Mouse (Mus musculus) neural tube, embryonic 14.5 days (tissue): Measurements from ENCODE around the gene Tmem74b. TPM values are rescaled to one million over a fixed set of nuclear protein-coding genes. Genes with fewer than 3 reads are reported as not detected.
A peak's percentile ranks its signal among the peaks of the same experiment; 100 is the strongest.

ENCODE experiments used
- ATAC-seq: fragments of 200-750 bp; cut with Nextera tagmentation; 2 replicates; pipeline ENCODE4 v1.8.0; 2017; ENCODE audit warnings: low read depth, mild to moderate bottlenecking, moderate TSS enrichment, moderate library complexity
- H3K27ac ChIP-seq: fragments of 300-500 bp; sonication (generic); 2 replicates; pipeline ENCODE4 v1.5.1; 2014; ENCODE audit warnings: low read depth, mild to moderate bottlenecking, control low read depth, low read length, moderate library complexity, mixed read lengths
- H3K27me3 ChIP-seq: fragments of 300-500 bp; sonication (generic); 2 replicates; pipeline ENCODE4 v1.6.1; 2014; ENCODE audit warnings: low read length; ENCODE audit not compliant: control insufficient read depth, insufficient read depth
- H3K36me3 ChIP-seq: fragments of 300-500 bp; sonication (generic); 2 replicates; pipeline ENCODE4 v1.6.1; 2014; ENCODE audit warnings: low read length, mixed read lengths; ENCODE audit not compliant: control insufficient read depth, insufficient read depth
- H3K4me1 ChIP-seq: fragments of 300-500 bp; sonication (generic); 2 replicates; pipeline ENCODE4 v1.6.1; 2014; ENCODE audit warnings: low read length; ENCODE audit not compliant: control insufficient read depth, insufficient read depth
- H3K4me2 ChIP-seq: fragments of 300-500 bp; sonication (generic); 2 replicates; pipeline ENCODE4 v1.6.1; 2014; ENCODE audit warnings: mild to moderate bottlenecking, low read depth, low read length, control low read depth
- H3K4me3 ChIP-seq: fragments of 300-500 bp; sonication (generic); 2 replicates; pipeline ENCODE4 v1.5.1; 2014; ENCODE audit warnings: low read depth, low read length, control low read depth, mixed read lengths
- H3K9ac ChIP-seq: fragments of 300-500 bp; sonication (generic); replicated peaks from 2 replicates; pipeline ENCODE4 v1.6.1; 2014; ENCODE audit warnings: low read depth, mild to moderate bottlenecking, control low read depth, low read length, mixed read lengths
- H3K9me3 ChIP-seq: fragments of 300-500 bp; sonication (generic); 2 replicates; pipeline ENCODE4 v1.6.1; 2016; ENCODE audit warnings: low read length; ENCODE audit not compliant: control insufficient read depth
- WGBS: fragments of 180-500 bp; shearing (Covaris S2); extraction: QIAGEN DNeasy Blood & Tissue Kit; methylation state at CpG from one replicate; pipeline ENCODE4 v1.1.7; 2014; 5-methylcytosine and 5-hydroxymethylcytosine counted together
- polyA plus RNA-seq: library from polyadenylated mRNA; unstranded; fragments of >200 nt; fragmentation: Nextera tagmentation; extraction: Ambion mirVana; gene quantifications from 2 replicates; pipeline ENCODE4 v1.2.1, GENCODE M21; 2014

Tmem74b gene
- polyA plus RNA-seq, 1 experiment from 2014 or later, result 23.4 TPM

- WGBS, result under 1% methylated on average over 67 of the region's 97 CpGs
- Histone ChIP-seq H3K9me3 (no peaks in the 10 kb centered on the region), H3K27me3 (no peaks in the 10 kb centered on the region), H3K27ac (peak overlapping the region; percentile 57), H3K9ac (peak overlapping the region; percentile 96), H3K4me3 (peak overlapping the region; percentile 80), H3K4me2 (peak overlapping the region; percentile 93), H3K4me1 (peaks cover 14% of the 10 kb centered on the region), H3K36me3 (0 out of 2 replicates have a peak, but pooled peaks cover 7% of the 10 kb centered on the region)
- peak; percentile 92 for ATAC-seq
Observed at GRCm38 (mm10) chr2:151702146-151702850, 490 bp downstream of the Tmem74b start.

GRCm38 (mm10) chr2:151702851-151703190 is 1.0 kb downstream of the Tmem74b start:
- peak overlapping the region; percentile 96 for H3K9ac ChIP-seq
- 0 out of 2 replicates have a peak, but pooled peaks cover 7% of the 10 kb centered on the region for H3K36me3 ChIP-seq
- peaks cover 14% of the 10 kb centered on the region for H3K4me1 ChIP-seq
- H3K9me3 ChIP-seq, result no peaks in the 10 kb centered on the region
- H3K4me2 ChIP-seq, result peak overlapping the region; percentile 93
- no peaks in the 10 kb centered on the region for H3K27me3 ChIP-seq
- peak; percentile 62 for ATAC-seq
- peak overlapping the region; percentile 80 for H3K4me3 ChIP-seq
- WGBS, result 4% methylated on average over 17 of the region's 17 CpGs
- H3K27ac ChIP-seq, result peak overlapping the region; percentile 57

- H3K27ac ChIP-seq, result no peak overlapping the region
- ATAC-seq, result no peak
- H3K4me2 ChIP-seq, result no peak overlapping the region
- 43% methylated on average over 3 of the region's 3 CpGs for WGBS
- H3K36me3 ChIP-seq, result peaks cover 19% of the 10 kb centered on the region; the same call in 1 of the 2 replicates
- no peaks in the 10 kb centered on the region for H3K4me1 ChIP-seq
- H3K4me3 ChIP-seq, result no peak overlapping the region
- no peak overlapping the region for H3K9ac ChIP-seq
- H3K9me3 ChIP-seq, result no peaks in the 10 kb centered on the region
- no peaks in the 10 kb centered on the region for H3K27me3 ChIP-seq
Observed at GRCm38 (mm10) chr2:151712647-151713046, 10.8 kb downstream of the Tmem74b start.

- no peaks in the 10 kb centered on the region for H3K4me1 ChIP-seq
- H3K27me3 ChIP-seq, result no peaks in the 10 kb centered on the region
- 92% methylated on average over 4 of the region's 4 CpGs for WGBS
- no peak overlapping the region for H3K9ac ChIP-seq
- H3K4me3 ChIP-seq, result no peak overlapping the region
- H3K27ac ChIP-seq, result no peak overlapping the region
- no peak overlapping the region for H3K4me2 ChIP-seq
- peaks cover 28% of the 10 kb centered on the region for H3K36me3 ChIP-seq
- no peak for ATAC-seq
- H3K9me3 ChIP-seq, result no peaks in the 10 kb centered on the region
Observed at GRCm38 (mm10) chr2:151715526-151715925, 13.7 kb downstream of the Tmem74b start.

- no peak overlapping the region for H3K9ac ChIP-seq
- no peaks in the 10 kb centered on the region for H3K4me1 ChIP-seq
- H3K27ac ChIP-seq, result no peak overlapping the region
- 93% methylated on average over 2 of the region's 2 CpGs for WGBS
- H3K4me2 ChIP-seq, result no peak overlapping the region
- H3K9me3 ChIP-seq, result no peaks in the 10 kb centered on the region
- H3K4me3 ChIP-seq, result no peak overlapping the region
- ATAC-seq, result no peak
- H3K27me3 ChIP-seq, result no peaks in the 10 kb centered on the region
- peaks cover 28% of the 10 kb centered on the region for H3K36me3 ChIP-seq
Observed at GRCm38 (mm10) chr2:151716318-151717055, 14.7 kb downstream of the Tmem74b start.

- no peak overlapping the region for H3K9ac ChIP-seq
- ATAC-seq, result no peak
- no peaks in the 10 kb centered on the region for H3K4me1 ChIP-seq
- H3K4me2 ChIP-seq, result no peak overlapping the region
- no peak overlapping the region for H3K4me3 ChIP-seq
- H3K9me3 ChIP-seq, result no peaks in the 10 kb centered on the region
- peaks cover 35% of the 10 kb centered on the region for H3K36me3 ChIP-seq
- WGBS, result 92% methylated on average over 2 of the region's 2 CpGs
- H3K27ac ChIP-seq, result no peak overlapping the region
- no peaks in the 10 kb centered on the region for H3K27me3 ChIP-seq
Observed at GRCm38 (mm10) chr2:151724094-151724493, 22.3 kb downstream of the Tmem74b start.

- Histone ChIP-seq H3K27me3 (no peaks in the 10 kb centered on the region), H3K27ac (no peak overlapping the region), H3K9ac (no peak overlapping the region), H3K4me2 (no peak overlapping the region), H3K36me3 (peaks cover 31% of the 10 kb centered on the region), H3K4me1 (no peaks in the 10 kb centered on the region), H3K4me3 (no peak overlapping the region), H3K9me3 (no peaks in the 10 kb centered on the region)
- 86% methylated on average over 8 of the region's 8 CpGs for WGBS
- ATAC-seq, result no peak
Observed at GRCm38 (mm10) chr2:151733151-151733865, 31.5 kb downstream of the Tmem74b start.

- Histone ChIP-seq H3K4me3 (no peak overlapping the region), H3K4me1 (peaks cover 16% of the 10 kb centered on the region), H3K9me3 (no peaks in the 10 kb centered on the region), H3K27me3 (no peaks in the 10 kb centered on the region), H3K9ac (no peak overlapping the region), H3K27ac (no peak overlapping the region), H3K36me3 (peaks cover 13% of the 10 kb centered on the region), H3K4me2 (no peak overlapping the region)
- 95% methylated on average over 6 of the region's 6 CpGs for whole genome bisulfite sequencing
- no peak for ATAC-seq
Observed at GRCm38 (mm10) chr2:151735422-151735821, 33.6 kb downstream of the Tmem74b start.

- Histone ChIP-seq H3K36me3 (peaks cover 9% of the 10 kb centered on the region; the same call in 1 of the 2 replicates), H3K9ac (no peak overlapping the region), H3K27ac (no peak overlapping the region), H3K27me3 (no peaks in the 10 kb centered on the region), H3K4me1 (peaks cover 16% of the 10 kb centered on the region), H3K4me3 (no peak overlapping the region), H3K4me2 (no peak overlapping the region), H3K9me3 (no peaks in the 10 kb centered on the region)
- WGBS, result 93% methylated on average over 4 of the region's 4 CpGs
- no peak for ATAC-seq
Observed at GRCm38 (mm10) chr2:151738460-151738859, 36.7 kb downstream of the Tmem74b start.
